In genomic region chr13:113550866-113551565, GRCm38 (mm10) we compare ENCODE assay signal across 9 mouse cellular contexts.
DNase-seq lines count a peak whose midpoint lies in the region; ATAC-seq and TF ChIP-seq lines count a peak whose summit lies in the region.
"Had no signal": no experiment of that assay in that cellular context is flagged by ENCODE, and none has a peak within 500 bp of the region (broad histone marks: within the 10 kb centered on the region; RNA-seq: fewer than 3 reads in every experiment).

No protein-coding gene starts in this region.

- TF ChIP-seq CTCF in stomach, postnatal 0 days (IDR thresholded peaks at IDR 0.05; ENCODE audit: low read depth): no peak

- no peak overlapping the region for H3K9ac ChIP-seq in stomach, postnatal 0 days (ENCODE audit: low read length)
- H3K9ac ChIP-seq: liver, embryonic 14.5 days had no signal

- H3K9me3 ChIP-seq in stomach, postnatal 0 days (ENCODE audit: control insufficient read depth, low read length): no peaks in the 10 kb centered on the region

- no peak overlapping the region for H3K4me2 ChIP-seq in stomach, postnatal 0 days (replicated peaks; ENCODE audit: low read depth)

- 42% methylated on average over 8 of the region's 8 CpGs for WGBS in stomach, postnatal 0 days

- no peaks in the 10 kb centered on the region for H3K4me1 ChIP-seq in stomach, postnatal 0 days (replicated peaks; ENCODE audit: control insufficient read depth, insufficient read depth)

- H3K27me3 ChIP-seq in stomach, postnatal 0 days (ENCODE audit: control insufficient read depth, insufficient read depth, low read length): no peaks in the 10 kb centered on the region

- DNase-seq in adrenal gland, adult (ENCODE audit: inconsistent age in 2 of 2, low spot score in 1 of 2): peak; percentile 48 to 79
- DNase-seq in adrenal gland, postnatal 4 days (ENCODE audit: low spot score in 2 of 2): no peak
- peak; percentile 18 for DNase-seq in urinary bladder, postnatal 14 days (ENCODE audit: low spot score)
- no peak for DNase-seq in urinary bladder, postnatal 10 days (ENCODE audit: low spot score)
- DNase-seq in heart, postnatal 10 days: peak; percentile 65 to 71
- peak; percentile 19 for DNase-seq in stomach, postnatal 0 days (ENCODE audit: low spot score)
- DNase-seq in left cerebral cortex, adult 9 months (ENCODE audit: low spot score in 2 of 2): no peak
- no peak for DNase-seq in frontal cortex, adult 2 months (ENCODE audit: extremely low spot score in 1 of 2, low spot score in 1 of 2)

- H3K4me3 ChIP-seq in stomach, postnatal 0 days (ENCODE audit: low read depth, low read length): no peak overlapping the region

- intact Hi-C loops in heart, postnatal 10 days (cut with DNase I): loop anchor here (2.0 kb wide), 1 partner anchor 66 kb away; no protein-coding TSS in a partner anchor

- ATAC-seq in stomach, postnatal 0 days (ENCODE audit: low FRiP score, low TSS enrichment): peak; percentile 67; the same call in 1 of the 2 replicates

- no peak overlapping the region for H3K27ac ChIP-seq in stomach, postnatal 0 days (replicated peaks)
- H3K27ac ChIP-seq: liver, embryonic 14.5 days had no signal

- no peaks in the 10 kb centered on the region for H3K36me3 ChIP-seq in stomach, postnatal 0 days (ENCODE audit: control insufficient read depth, insufficient read depth, low read length)

- TF ChIP-seq EP300 in stomach, postnatal 0 days (optimal IDR thresholded peaks at IDR 0.05): no peak

Comparison
In these comparisons a context has a peak if more than half of its experiments do, and no peak if none do; other contexts are left out.
1. DNase-seq: peak in adrenal gland, adult (2 of 2), urinary bladder, postnatal 14 days (single experiment), heart, postnatal 10 days (2 of 2) and stomach, postnatal 0 days (single experiment); none in adrenal gland, postnatal 4 days (0 of 2), urinary bladder, postnatal 10 days (single experiment), left cerebral cortex, adult 9 months (0 of 2) and frontal cortex, adult 2 months (0 of 2).